30 mouse cellular contexts compared by ENCODE assay signal in the genomic region with DNA sequence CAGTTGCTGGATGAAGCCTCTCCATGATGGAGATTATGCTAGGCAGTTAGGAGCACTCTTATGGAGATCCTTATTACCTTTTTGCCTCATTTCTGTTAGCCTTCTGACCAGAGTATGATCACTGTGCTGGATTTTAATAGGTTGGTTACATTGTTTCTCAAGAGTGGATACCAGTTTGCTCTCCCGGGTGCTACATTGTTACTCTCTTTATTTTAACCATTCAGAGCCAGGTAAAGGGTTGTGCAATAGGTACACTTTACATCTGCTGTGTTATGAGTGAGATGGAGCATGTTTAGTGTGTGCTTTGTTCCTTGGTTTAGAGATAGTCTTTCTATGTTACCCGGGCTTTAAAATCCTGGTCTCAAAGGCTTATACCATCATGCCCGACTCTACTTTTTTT.
"Had no signal": no experiment of that assay in that cellular context is flagged by ENCODE, and none has a peak within 500 bp of the region (broad histone marks: within the 10 kb centered on the region; RNA-seq: fewer than 3 reads in every experiment).

No protein-coding gene starts in this region.

- H3K9me3 ChIP-seq: limb, embryonic 10.5 days; limb, embryonic 12.5 days; limb, embryonic 13.5 days; limb, embryonic 15.5 days; liver, embryonic 12.5 days; liver, embryonic 13.5 days; liver, embryonic 15.5 days; lung, embryonic 15.5 days; megakaryocyte, embryonic 14.5 days; midbrain, embryonic 10.5 days; midbrain, embryonic 12.5 days; midbrain, embryonic 13.5 days; midbrain, embryonic 15.5 days; neural tube, embryonic 12.5 days had no signal

- H3K4me3 ChIP-seq: left cerebral cortex, adult 2 months; limb, embryonic 10.5 days; limb, embryonic 12.5 days; limb, embryonic 13.5 days; limb, embryonic 15.5 days; liver, embryonic 12.5 days; liver, embryonic 13.5 days; liver, embryonic 15.5 days; lung, embryonic 15.5 days; megakaryocyte, embryonic 14.5 days; midbrain, embryonic 10.5 days; midbrain, embryonic 12.5 days; midbrain, embryonic 13.5 days; midbrain, embryonic 15.5 days; myocyte; neural tube, embryonic 12.5 days had no signal

- ATAC-seq: liver, embryonic 12.5 days; lung, postnatal 0 days; midbrain, embryonic 13.5 days; midbrain, embryonic 15.5 days; midbrain, embryonic 16.5 days had no signal

- H3K27me3 ChIP-seq: limb, embryonic 12.5 days; limb, embryonic 13.5 days; limb, embryonic 15.5 days; liver, embryonic 12.5 days; liver, embryonic 13.5 days; liver, embryonic 15.5 days; lung, embryonic 15.5 days; megakaryocyte, embryonic 14.5 days; midbrain, embryonic 12.5 days; midbrain, embryonic 13.5 days; midbrain, embryonic 15.5 days; neural tube, embryonic 12.5 days had no signal

- H3K4me2 ChIP-seq: limb, embryonic 12.5 days; limb, embryonic 13.5 days; limb, embryonic 15.5 days; liver, embryonic 12.5 days; liver, embryonic 13.5 days; liver, embryonic 15.5 days; lung, embryonic 14.5 days; lung, embryonic 15.5 days; midbrain, embryonic 11.5 days; midbrain, embryonic 12.5 days; midbrain, embryonic 13.5 days; midbrain, embryonic 15.5 days; neural tube, embryonic 12.5 days had no signal

- H3K27ac ChIP-seq: left cerebral cortex, adult 2 months; limb, embryonic 10.5 days; limb, embryonic 12.5 days; limb, embryonic 13.5 days; limb, embryonic 15.5 days; liver, embryonic 12.5 days; liver, embryonic 13.5 days; liver, embryonic 14.5 days; liver, embryonic 15.5 days; lung, embryonic 15.5 days; macrophage; midbrain, embryonic 10.5 days; midbrain, embryonic 12.5 days; midbrain, embryonic 13.5 days; midbrain, embryonic 15.5 days; neural tube, embryonic 12.5 days had no signal

- H3K4me1 ChIP-seq: limb, embryonic 10.5 days; limb, embryonic 12.5 days; limb, embryonic 13.5 days; liver, embryonic 12.5 days; lung, embryonic 15.5 days; midbrain, embryonic 10.5 days; midbrain, embryonic 12.5 days; midbrain, embryonic 13.5 days; midbrain, embryonic 15.5 days; neural tube, embryonic 12.5 days had no signal

- H3K9ac ChIP-seq: limb, embryonic 12.5 days; limb, embryonic 13.5 days; limb, embryonic 15.5 days; liver, embryonic 12.5 days; liver, embryonic 13.5 days; liver, embryonic 14.5 days; liver, embryonic 15.5 days; lung, embryonic 14.5 days; lung, embryonic 15.5 days; midbrain, embryonic 12.5 days; midbrain, embryonic 13.5 days; midbrain, embryonic 15.5 days; neural tube, embryonic 12.5 days had no signal

- DNase-seq: left cerebral cortex, postnatal 4 days; liver, embryonic 13.5 days; lung, adult 18-20 months; lung, adult 2 months; lung, embryonic 14.5 days; lung, postnatal 10 days; lung, postnatal 14 days; lung, postnatal 36 days; lung, postnatal 4 days; midbrain, embryonic 14.5 days had no signal
